Mouse (Mus musculus): ENCODE results near the gene Nr2e1. TPM values are rescaled to one million over a fixed set of nuclear protein-coding genes. Genes with fewer than 3 reads are reported as not detected.
A peak's percentile ranks its signal among the peaks of the same experiment; 100 is the strongest.

Nr2e1 gene
- polyA plus RNA-seq, 1 experiment from 2014 or later: not detected

DNA sequence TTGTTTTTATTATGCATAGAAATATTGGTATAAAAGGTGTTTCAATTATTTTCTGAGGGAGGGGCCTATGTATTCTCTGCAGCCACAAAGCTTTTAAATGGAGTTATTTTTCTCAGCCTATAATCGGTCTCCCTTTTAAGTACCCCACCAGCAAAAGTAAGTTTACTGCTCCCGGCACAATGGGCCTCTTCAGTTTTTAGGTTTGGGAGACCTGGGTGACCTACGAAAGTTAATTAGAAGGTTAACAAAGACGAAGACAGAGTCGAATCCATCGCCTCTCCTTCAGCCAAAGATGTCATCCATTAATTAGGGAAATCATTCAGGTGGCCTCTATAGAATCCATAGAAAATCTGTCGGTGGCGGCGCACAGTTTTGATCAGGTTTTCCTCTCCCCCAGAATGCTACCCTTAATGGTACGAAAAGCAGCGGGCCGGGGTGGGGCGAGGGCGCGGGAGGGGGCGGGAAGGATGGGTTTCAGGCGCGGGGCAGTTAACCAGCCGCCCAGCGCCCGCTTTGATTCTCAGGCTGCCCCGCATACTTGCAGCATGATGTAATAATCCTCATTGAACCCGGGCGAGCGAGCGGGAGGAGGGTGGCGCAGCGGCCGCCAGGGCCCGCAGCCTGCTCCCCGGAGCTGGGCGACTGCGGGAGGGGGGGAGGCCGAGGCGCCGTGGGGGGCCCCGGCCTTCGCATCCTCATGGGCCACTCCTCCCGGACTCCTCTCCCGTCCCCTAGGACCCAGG is 30.4 kb upstream of the Nr2e1 start:
- H3K36me3 ChIP-seq (ENCODE audit: control insufficient read depth, insufficient read depth): no peaks in the 10 kb centered on the region
- H3K27me3 ChIP-seq (ENCODE audit: control insufficient read depth, insufficient read depth, low read depth, low read length): peaks cover 76% of the 10 kb centered on the region
- WGBS (ENCODE audit: insufficient replicate concordance): 1% methylated on average over 40 of the region's 40 CpGs
- no peaks in the 10 kb centered on the region; the same call in 1 of the 2 replicates for H3K4me1 ChIP-seq (ENCODE audit: control insufficient read depth, low read depth, low read length)
- H3K9me3 ChIP-seq (replicated peaks; ENCODE audit: control insufficient read depth, low read length): no peaks in the 10 kb centered on the region; the same call in 1 of the 2 replicates
- H3K4me3 ChIP-seq (ENCODE audit: low read depth, low read length): peak overlapping the region; percentile 11; the same call in 1 of the 2 replicates
- no peak overlapping the region for H3K27ac ChIP-seq (ENCODE audit: low read length)
- H3K9ac ChIP-seq (ENCODE audit: low read depth, low read length): no peak overlapping the region
- ATAC-seq (ENCODE audit: low read depth): no peak
- H3K4me2 ChIP-seq (ENCODE audit: low read depth, low read length): peak overlapping the region; percentile 22; the same call in 1 of the 2 replicates

DNA sequence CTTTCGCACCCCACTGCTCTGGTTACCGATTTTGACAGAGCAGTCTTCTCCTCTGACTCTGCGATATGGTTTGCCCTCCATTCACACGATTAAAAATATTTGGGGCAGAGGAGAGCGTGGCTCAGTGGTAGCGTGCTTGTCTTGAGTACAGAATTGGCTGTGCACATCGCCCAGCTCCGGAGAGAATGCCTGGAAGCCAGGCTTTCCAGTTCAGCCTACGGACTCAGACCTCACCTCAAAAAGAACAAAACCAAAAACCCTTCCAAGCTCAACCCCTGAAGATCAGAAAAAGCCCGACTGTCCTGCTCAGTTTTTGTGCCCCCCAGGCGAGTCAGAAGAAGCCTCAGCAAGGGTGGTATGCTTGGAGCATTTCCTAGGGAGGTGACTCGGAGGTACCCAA is 29.6 kb upstream of the Nr2e1 start:
- Histone ChIP-seq H3K9ac (ENCODE audit: low read depth, low read length) (no peak overlapping the region), H3K27me3 (ENCODE audit: control insufficient read depth, insufficient read depth, low read depth, low read length) (peaks cover 75% of the 10 kb centered on the region), H3K4me1 (ENCODE audit: control insufficient read depth, low read depth, low read length) (no peaks in the 10 kb centered on the region; the same call in 1 of the 2 replicates), H3K4me3 (ENCODE audit: low read depth, low read length) (no peak overlapping the region), H3K9me3 (replicated peaks; ENCODE audit: control insufficient read depth, low read length) (no peaks in the 10 kb centered on the region; the same call in 1 of the 2 replicates), H3K4me2 (ENCODE audit: low read depth, low read length) (no peak overlapping the region), H3K36me3 (ENCODE audit: control insufficient read depth, insufficient read depth) (no peaks in the 10 kb centered on the region), H3K27ac (ENCODE audit: low read length) (no peak overlapping the region)
- WGBS (ENCODE audit: insufficient replicate concordance): 9% methylated on average over 12 of the region's 12 CpGs
- no peak for ATAC-seq (ENCODE audit: low read depth)

- no peaks in the 10 kb centered on the region for H3K4me1 ChIP-seq (ENCODE audit: control insufficient read depth, low read depth, low read length)
- no peak overlapping the region for H3K4me2 ChIP-seq (ENCODE audit: low read depth, low read length)
- H3K9ac ChIP-seq (ENCODE audit: low read depth, low read length): no peak overlapping the region
- peaks cover 5% of the 10 kb centered on the region for H3K9me3 ChIP-seq (replicated peaks; ENCODE audit: control insufficient read depth, low read length)
- H3K27ac ChIP-seq (ENCODE audit: low read length): no peak overlapping the region
- peaks cover 22% of the 10 kb centered on the region for H3K27me3 ChIP-seq (ENCODE audit: control insufficient read depth, insufficient read depth, low read depth, low read length)
- no peaks in the 10 kb centered on the region for H3K36me3 ChIP-seq (ENCODE audit: control insufficient read depth, insufficient read depth)
- no peak for ATAC-seq (ENCODE audit: low read depth)
- no peak overlapping the region for H3K4me3 ChIP-seq (ENCODE audit: low read depth, low read length)
- WGBS (ENCODE audit: insufficient replicate concordance): 43% methylated on average over 4 of the region's 4 CpGs
These were observed 23.3 kb upstream of the Nr2e1 start for GRCm38 (mm10) chr10:42606757-42607156.

DNA sequence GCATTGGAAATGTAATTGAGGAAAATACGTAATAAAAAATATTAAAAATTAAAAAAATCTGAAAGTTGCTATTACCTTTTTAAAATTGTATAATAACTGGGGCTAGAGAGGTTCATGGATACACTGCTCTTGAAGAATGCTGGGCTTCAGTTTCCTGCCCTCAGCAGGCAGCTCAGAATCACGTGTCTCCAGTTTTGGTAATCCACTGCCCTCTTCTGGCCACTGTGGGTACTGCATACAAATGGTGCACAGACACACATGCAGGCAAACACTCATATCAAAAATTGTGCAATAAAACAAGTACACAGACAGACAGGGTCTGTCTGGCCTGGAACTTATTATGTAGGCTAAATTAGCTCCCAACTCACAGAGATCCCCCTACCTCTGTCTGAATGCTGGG is 21.4 kb upstream of the Nr2e1 start:
- WGBS (ENCODE audit: insufficient replicate concordance): 54% methylated on average over 2 of the region's 2 CpGs
- no peak overlapping the region for H3K4me2 ChIP-seq (ENCODE audit: low read depth, low read length)

GRCm38 (mm10) chr10:42601556-42601955 is 18.1 kb upstream of the Nr2e1 start:
- Histone ChIP-seq H3K4me1 (ENCODE audit: control insufficient read depth, low read depth, low read length) (no peaks in the 10 kb centered on the region), H3K4me2 (ENCODE audit: low read depth, low read length) (no peak overlapping the region), H3K4me3 (ENCODE audit: low read depth, low read length) (no peak overlapping the region), H3K9me3 (replicated peaks; ENCODE audit: control insufficient read depth, low read length) (peaks cover 5% of the 10 kb centered on the region), H3K36me3 (ENCODE audit: control insufficient read depth, insufficient read depth) (no peaks in the 10 kb centered on the region), H3K27ac (ENCODE audit: low read length) (no peak overlapping the region), H3K27me3 (ENCODE audit: control insufficient read depth, insufficient read depth, low read depth, low read length) (peaks cover 8% of the 10 kb centered on the region), H3K9ac (ENCODE audit: low read depth, low read length) (no peak overlapping the region)
- 23% methylated on average over 10 of the region's 10 CpGs for WGBS (ENCODE audit: insufficient replicate concordance)
- ATAC-seq (ENCODE audit: low read depth): no peak

More for the DNA sequence above, 21.4 kb upstream of the Nr2e1 start:
- H3K4me3 ChIP-seq (ENCODE audit: low read depth, low read length): no peak overlapping the region
- no peaks in the 10 kb centered on the region for H3K36me3 ChIP-seq (ENCODE audit: control insufficient read depth, insufficient read depth)
- H3K9ac ChIP-seq (ENCODE audit: low read depth, low read length): no peak overlapping the region
- H3K4me1 ChIP-seq (ENCODE audit: control insufficient read depth, low read depth, low read length): no peaks in the 10 kb centered on the region
- no peak overlapping the region for H3K27ac ChIP-seq (ENCODE audit: low read length)
- H3K9me3 ChIP-seq (replicated peaks; ENCODE audit: control insufficient read depth, low read length): peaks cover 5% of the 10 kb centered on the region
- ATAC-seq (ENCODE audit: low read depth): no peak
- peaks cover 5% of the 10 kb centered on the region for H3K27me3 ChIP-seq (ENCODE audit: control insufficient read depth, insufficient read depth, low read depth, low read length)

- H3K36me3 ChIP-seq (ENCODE audit: control insufficient read depth, insufficient read depth): no peaks in the 10 kb centered on the region
- ATAC-seq (ENCODE audit: low read depth): no peak
- H3K4me3 ChIP-seq (ENCODE audit: low read depth, low read length): no peak overlapping the region
- peaks cover 30% of the 10 kb centered on the region for H3K27me3 ChIP-seq (ENCODE audit: control insufficient read depth, insufficient read depth, low read depth, low read length)
- H3K9me3 ChIP-seq (replicated peaks; ENCODE audit: control insufficient read depth, low read length): no peaks in the 10 kb centered on the region
- no peak overlapping the region for H3K27ac ChIP-seq (ENCODE audit: low read length)
- no peak overlapping the region for H3K9ac ChIP-seq (ENCODE audit: low read depth, low read length)
- WGBS (ENCODE audit: insufficient replicate concordance): 65% methylated on average over 8 of the region's 8 CpGs
- no peaks in the 10 kb centered on the region for H3K4me1 ChIP-seq (ENCODE audit: control insufficient read depth, low read depth, low read length)
- H3K4me2 ChIP-seq (ENCODE audit: low read depth, low read length): no peak overlapping the region
These were observed 15.2 kb upstream of the Nr2e1 start for GRCm38 (mm10) chr10:42598615-42599014.

- Histone ChIP-seq H3K4me1 (ENCODE audit: control insufficient read depth, low read depth, low read length) (no peaks in the 10 kb centered on the region; the same call in none of the 2 replicates), H3K4me3 (ENCODE audit: low read depth, low read length) (no peak overlapping the region), H3K36me3 (ENCODE audit: control insufficient read depth, insufficient read depth) (no peaks in the 10 kb centered on the region), H3K27ac (ENCODE audit: low read length) (no peak overlapping the region), H3K27me3 (ENCODE audit: control insufficient read depth, insufficient read depth, low read depth, low read length) (peaks cover 84% of the 10 kb centered on the region), H3K4me2 (ENCODE audit: low read depth, low read length) (no peak overlapping the region), H3K9me3 (replicated peaks; ENCODE audit: control insufficient read depth, low read length) (no peaks in the 10 kb centered on the region), H3K9ac (ENCODE audit: low read depth, low read length) (no peak overlapping the region)
- 11% methylated on average over 7 of the region's 7 CpGs for WGBS (ENCODE audit: insufficient replicate concordance)
- no peak for ATAC-seq (ENCODE audit: low read depth)
These were observed 9.8 kb upstream of the Nr2e1 start for GRCm38 (mm10) chr10:42593201-42593600.

DNA sequence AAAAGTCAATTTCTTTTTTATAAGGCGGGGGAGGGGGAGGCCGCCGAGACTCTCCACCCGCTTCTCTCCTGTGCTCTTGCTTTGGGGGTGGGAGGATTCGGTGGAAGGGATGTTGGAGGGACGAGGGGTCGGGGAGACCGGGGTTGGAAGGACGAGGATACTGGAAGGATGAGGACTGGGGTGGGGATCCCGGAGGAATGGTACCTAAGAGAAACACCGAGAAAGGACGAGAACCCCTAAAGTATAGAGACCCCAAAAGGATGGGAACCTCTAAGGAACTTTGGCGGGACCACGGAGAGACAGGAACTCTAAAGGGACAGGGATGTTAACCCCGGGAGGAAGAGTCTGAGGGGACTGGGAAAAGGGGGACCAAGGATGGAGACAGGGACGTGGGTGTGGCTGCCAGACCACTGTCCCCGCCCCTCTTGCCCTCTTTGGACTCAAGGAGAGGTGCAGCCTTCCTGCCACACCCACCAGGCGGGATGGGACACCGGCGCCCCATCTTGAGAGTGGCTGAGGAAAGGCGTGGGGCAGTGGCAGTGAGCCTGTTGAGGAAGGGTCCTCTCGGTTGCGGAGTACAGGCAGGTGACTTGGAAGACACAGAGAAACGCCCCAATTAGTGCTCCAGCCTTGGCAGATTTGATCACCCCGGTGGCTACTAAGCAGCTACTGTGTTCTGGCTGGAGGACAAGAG is 8.7 kb upstream of the Nr2e1 start:
- Histone ChIP-seq H3K27ac (ENCODE audit: low read length) (no peak overlapping the region), H3K36me3 (ENCODE audit: control insufficient read depth, insufficient read depth) (no peaks in the 10 kb centered on the region), H3K9me3 (replicated peaks; ENCODE audit: control insufficient read depth, low read length) (no peaks in the 10 kb centered on the region), H3K27me3 (ENCODE audit: control insufficient read depth, insufficient read depth, low read depth, low read length) (peaks cover 90% of the 10 kb centered on the region), H3K9ac (ENCODE audit: low read depth, low read length) (no peak overlapping the region), H3K4me1 (ENCODE audit: control insufficient read depth, low read depth, low read length) (no peaks in the 10 kb centered on the region; the same call in none of the 2 replicates), H3K4me2 (ENCODE audit: low read depth, low read length) (peak overlapping the region; percentile 7), H3K4me3 (ENCODE audit: low read depth, low read length) (no peak overlapping the region)
- no peak for ATAC-seq (ENCODE audit: low read depth)
- 2% methylated on average over 25 of the region's 25 CpGs for WGBS (ENCODE audit: insufficient replicate concordance)
